Mouse (Mus musculus) liver, adult 2 months (tissue): ENCODE data around the gene Pwp2. TPM values are rescaled to one million over a fixed set of nuclear protein-coding genes. Genes with fewer than 3 reads are reported as not detected.

Source experiments
- DNase-seq: peaks from one replicate; pipeline ENCODE4 v3.0.0-alpha.2; 2011; ENCODE audit warnings: low read depth, low spot score; ENCODE audit errors: extremely low read depth
- H3K27ac ChIP-seq: fragments of 200-500 bp; replicated peaks from 2 replicates; pipeline ENCODE4 v1.5.1; 2012; ENCODE audit warnings: low read depth, mild to moderate bottlenecking, control low read depth, inconsistent platforms, low read length; ENCODE audit not compliant: insufficient read depth
- H3K27me3 ChIP-seq: fragments of 200-500 bp; 2 replicates; pipeline ENCODE4 v1.6.1; 2012; ENCODE audit warnings: mild to moderate bottlenecking, moderate library complexity, low read length, inconsistent platforms; ENCODE audit not compliant: control insufficient read depth, insufficient read depth
- H3K36me3 ChIP-seq: fragments of 200-500 bp; 2 replicates; pipeline ENCODE4 v1.6.1; 2012; ENCODE audit warnings: low read length, inconsistent platforms; ENCODE audit not compliant: control insufficient read depth, insufficient read depth
- H3K4me1 ChIP-seq: fragments of 200-500 bp; 2 replicates; pipeline ENCODE4 v1.6.1; 2011; ENCODE audit warnings: low read length; ENCODE audit not compliant: control insufficient read depth, insufficient read depth
- H3K4me3 ChIP-seq: fragments of 200-500 bp; 2 replicates; pipeline ENCODE4 v1.5.1; 2011; ENCODE audit warnings: low read depth, mild to moderate bottlenecking, control low read depth, low read length, moderate library complexity; ENCODE audit not compliant: insufficient read depth
- H3K79me2 ChIP-seq: fragments of 200-500 bp; 2 replicates; pipeline ENCODE4 v1.6.1; 2012; ENCODE audit warnings: inconsistent platforms, mild to moderate bottlenecking, low read length, moderate library complexity; ENCODE audit not compliant: control insufficient read depth, insufficient read depth
- H3K9ac ChIP-seq: fragments of 200-500 bp; 2 replicates; pipeline ENCODE4 v1.6.1; 2012; ENCODE audit warnings: low read depth, mild to moderate bottlenecking, control low read depth, inconsistent platforms, low read length
- CTCF ChIP-seq: fragments of 200-500 bp; IDR thresholded peaks from 2 replicates; pipeline ENCODE4 v1.5.1; 2011; ENCODE audit warnings: low read depth, low read length, control low read depth
- POLR2A ChIP-seq: fragments of 200-500 bp; IDR thresholded peaks from 2 replicates; pipeline ENCODE4 v1.6.1; 2011; ENCODE audit warnings: low read length, control low read depth; ENCODE audit not compliant: insufficient read depth; ENCODE audit errors: extremely low read depth
- WGBS: fragments of 180-500 bp; shearing (Covaris S2); methylation state at CpG from one replicate; pipeline ENCODE4 v1.1.7; 2018; 5-methylcytosine and 5-hydroxymethylcytosine counted together
- polyA plus RNA-seq: library from polyadenylated mRNA; depleted of rRNA; stranded (reverse); fragments of >200 nt; gene quantifications from 2 replicates; pipeline ENCODE4 v1.2.3, GENCODE M21; 2012
- total RNA-seq: library from RNA; depleted of rRNA; stranded (reverse); fragments of >200 nt; gene quantifications from 2 replicates; pipeline ENCODE4 v1.2.3, GENCODE M21; 2014

The Pwp2 gene
- total and polyA plus RNA-seq, 2 experiments, result 5.3 to 9.3 TPM

DNA sequence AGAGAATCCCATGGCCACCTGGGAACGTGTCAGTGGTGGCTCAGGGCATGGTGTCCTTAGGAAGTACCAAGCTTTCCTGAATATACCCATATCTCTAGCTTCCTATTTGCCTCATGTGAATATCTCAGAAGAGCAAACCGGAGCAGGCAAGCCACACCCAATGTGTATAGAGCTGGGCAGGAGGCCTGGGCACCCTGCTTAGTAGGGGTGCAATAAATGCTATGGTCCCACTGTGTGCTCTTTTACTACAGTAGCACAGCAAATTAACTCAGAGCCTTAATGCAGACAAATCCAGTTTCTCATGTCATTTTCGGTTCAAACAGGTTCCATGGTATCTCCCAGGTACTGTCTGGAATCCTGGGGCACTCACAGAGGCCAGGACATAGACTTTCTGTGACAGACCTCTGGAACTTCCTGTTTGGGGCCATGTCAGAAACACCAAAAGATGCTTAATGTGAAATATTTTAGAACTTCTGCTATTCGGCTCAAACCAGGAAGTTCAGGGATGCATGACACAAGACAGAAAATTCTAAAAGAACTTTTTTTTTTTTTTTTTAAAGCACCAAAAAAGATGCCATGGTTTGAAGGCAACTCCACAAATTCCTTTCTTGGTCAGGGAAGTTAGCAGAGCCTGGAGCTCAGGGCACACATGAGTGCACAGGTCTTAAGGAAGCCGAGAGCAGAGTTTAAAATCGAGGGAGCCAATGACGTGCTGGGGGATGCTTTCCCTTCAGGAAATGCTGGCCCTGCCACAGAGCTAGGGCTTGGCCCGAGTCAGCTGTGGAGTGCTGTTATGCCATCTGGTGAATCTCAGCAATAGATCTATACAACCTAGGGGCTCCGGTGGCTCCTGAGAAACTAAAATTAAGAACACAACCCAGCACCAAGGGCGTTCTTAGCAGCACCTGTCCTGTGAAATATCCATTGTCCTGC is 35.8 kb downstream of the Pwp2 start:
- no peaks in the 10 kb centered on the region for H3K36me3 ChIP-seq
- no peaks in the 10 kb centered on the region for H3K79me2 ChIP-seq
- no peak overlapping the region for H3K27ac ChIP-seq
- TF ChIP-seq CTCF (no peak), POLR2A (no peak)
- no peak overlapping the region for H3K4me3 ChIP-seq
- WGBS, result 76% methylated on average over 10 of the region's 10 CpGs
- no peaks in the 10 kb centered on the region; the same call in 1 of the 2 replicates for H3K4me1 ChIP-seq
- no peak for DNase-seq
- H3K9ac ChIP-seq, result no peak overlapping the region
- no peaks in the 10 kb centered on the region for H3K27me3 ChIP-seq

DNA sequence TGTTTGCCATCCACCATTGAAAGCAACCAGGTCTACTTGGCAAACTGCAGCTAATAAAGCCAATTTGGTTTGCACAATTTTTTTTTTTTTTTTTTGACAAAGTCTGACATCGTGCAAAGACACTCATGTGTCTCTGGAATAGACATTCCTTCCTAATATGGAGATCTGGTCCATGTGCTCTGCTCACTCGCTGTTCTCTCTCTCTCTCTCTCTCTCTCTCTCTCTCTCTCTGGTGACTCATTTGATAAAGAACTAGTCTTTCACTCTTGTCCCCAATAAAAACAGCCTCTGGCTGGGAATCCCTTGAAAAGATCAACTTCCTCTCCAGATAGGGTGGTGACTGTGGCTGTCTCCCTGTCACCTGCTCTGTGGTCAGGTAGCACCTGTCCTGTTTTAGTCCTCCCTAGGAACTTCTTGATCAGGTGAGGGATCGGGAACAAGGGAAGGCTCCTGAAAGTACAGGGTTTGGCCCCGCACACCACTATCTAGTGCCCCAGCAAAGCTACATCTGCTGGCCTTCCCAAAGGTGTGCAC is 37.0 kb downstream of the Pwp2 start:
- no peak for DNase-seq
- Histone ChIP-seq H3K4me3 (no peak overlapping the region), H3K9ac (no peak overlapping the region), H3K79me2 (no peaks in the 10 kb centered on the region), H3K27ac (no peak overlapping the region), H3K27me3 (no peaks in the 10 kb centered on the region), H3K36me3 (no peaks in the 10 kb centered on the region), H3K4me1 (no peaks in the 10 kb centered on the region; the same call in 1 of the 2 replicates)
- WGBS, result 79% methylated on average over 4 of the region's 4 CpGs
- TF ChIP-seq POLR2A, result no peak
- TF ChIP-seq CTCF, result no peak

DNA sequence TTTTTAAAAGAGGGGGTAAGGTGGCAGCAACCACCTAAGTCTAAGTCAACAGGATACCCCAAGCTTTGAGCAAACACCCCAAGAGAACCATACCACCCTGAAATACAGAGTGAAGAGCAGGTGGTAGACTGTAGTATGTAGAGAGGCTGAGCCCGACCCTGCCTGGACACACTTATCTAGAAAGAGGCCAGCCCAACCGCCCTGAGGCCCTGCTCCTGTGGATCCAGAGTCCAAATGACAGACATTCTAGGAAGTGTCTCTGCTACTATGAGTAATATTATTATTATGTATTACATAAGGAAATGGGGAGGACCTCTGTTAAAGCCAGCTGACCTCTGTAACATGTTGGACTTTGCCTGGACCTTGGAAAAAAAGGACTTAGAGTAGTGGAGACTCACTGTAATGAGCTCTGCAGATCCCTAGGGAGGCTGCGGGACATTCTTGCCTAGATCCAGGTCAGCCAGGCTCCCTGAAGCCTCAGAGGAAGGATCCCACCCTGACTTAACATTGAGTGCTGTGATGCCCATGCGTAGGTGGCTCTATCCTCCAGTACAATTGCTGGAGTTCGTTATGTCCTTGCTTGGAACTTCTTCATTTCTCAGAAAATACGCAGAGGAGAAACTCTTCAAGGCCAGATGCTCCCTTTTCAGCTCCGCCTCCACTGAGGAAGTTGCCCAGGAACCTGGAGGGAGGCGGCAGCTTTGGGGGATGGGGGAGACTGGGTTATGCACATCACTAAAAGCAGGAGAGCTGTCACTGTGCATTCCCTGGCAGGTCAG is 41.0 kb downstream of the Pwp2 start:
- no peak for DNase-seq
- no peak overlapping the region for H3K27ac ChIP-seq
- no peaks in the 10 kb centered on the region for H3K27me3 ChIP-seq
- TF ChIP-seq POLR2A (no peak), CTCF (no peak)
- H3K4me3 ChIP-seq, result no peak overlapping the region
- no peaks in the 10 kb centered on the region for H3K79me2 ChIP-seq
- WGBS, result 63% methylated on average over 8 of the region's 8 CpGs
- H3K4me1 ChIP-seq, result peaks cover 2% of the 10 kb centered on the region; the same call in 1 of the 2 replicates
- no peak overlapping the region for H3K9ac ChIP-seq
- no peaks in the 10 kb centered on the region for H3K36me3 ChIP-seq

DNA sequence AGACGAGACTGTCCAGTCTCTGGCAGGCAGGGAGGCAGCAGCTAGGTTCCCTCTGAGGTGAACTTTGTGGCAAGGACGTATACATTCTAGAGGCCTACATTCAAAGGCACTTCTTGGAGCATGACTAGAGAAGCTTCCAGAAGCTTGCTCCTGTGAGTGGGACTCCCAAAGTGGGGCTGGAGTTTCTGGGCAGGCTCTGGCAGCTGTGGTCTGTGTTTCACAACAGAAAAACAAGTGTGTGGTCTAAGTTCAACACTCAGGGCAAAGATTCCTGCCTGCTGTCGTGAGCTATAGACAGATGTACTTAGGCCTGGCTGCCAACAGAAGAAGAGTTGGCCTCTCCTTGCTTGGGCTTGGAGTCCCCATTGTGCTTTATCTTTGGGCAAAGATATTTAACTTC is 44.1 kb downstream of the Pwp2 start:
- Histone ChIP-seq H3K27me3 (no peaks in the 10 kb centered on the region), H3K27ac (no peak overlapping the region), H3K4me1 (0 out of 2 replicates have a peak, but pooled peaks cover 2% of the 10 kb centered on the region), H3K9ac (no peak overlapping the region), H3K36me3 (no peaks in the 10 kb centered on the region), H3K79me2 (no peaks in the 10 kb centered on the region), H3K4me3 (no peak overlapping the region)
- 69% methylated on average over 3 of the region's 3 CpGs for WGBS
- TF ChIP-seq POLR2A (no peak), CTCF (no peak)
- no peak for DNase-seq

DNA sequence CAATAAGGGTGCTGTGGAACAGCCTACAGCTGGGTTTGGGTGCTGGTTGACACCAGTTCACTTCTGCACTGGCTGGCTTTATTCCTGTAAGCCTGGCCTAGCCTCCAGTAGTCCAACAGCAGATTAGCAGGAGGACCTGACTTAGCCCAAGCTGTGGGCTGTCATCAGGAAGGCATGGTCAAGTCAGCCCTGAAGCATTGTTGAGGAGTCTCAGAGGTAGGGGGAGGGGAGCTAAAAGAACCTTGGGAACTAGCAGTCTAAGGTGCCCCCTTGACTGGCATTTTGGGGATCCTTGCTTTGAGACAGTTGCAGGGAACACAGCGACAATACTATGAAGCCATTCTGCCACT is 44.7 kb downstream of the Pwp2 start:
- no peak overlapping the region for H3K9ac ChIP-seq
- no peak overlapping the region for H3K4me3 ChIP-seq
- WGBS, result 100% methylated on average over 1 of the region's 1 CpGs
- H3K4me1 ChIP-seq, result peaks cover 7% of the 10 kb centered on the region; the same call in 1 of the 2 replicates
- no peaks in the 10 kb centered on the region for H3K27me3 ChIP-seq
- H3K36me3 ChIP-seq, result no peaks in the 10 kb centered on the region
- TF ChIP-seq POLR2A (no peak), CTCF (no peak)
- H3K79me2 ChIP-seq, result no peaks in the 10 kb centered on the region
- DNase-seq, result no peak
- no peak overlapping the region for H3K27ac ChIP-seq
